Mouse (Mus musculus) R1 (cell line): Measurements from ENCODE around the gene Apln.

Experiments used
- DNase-seq: peaks from one replicate; pipeline ENCODE4 v3.0.0-alpha.2; 2018; ENCODE audit warnings: low read depth, low spot score

Gene Apln

DNA sequence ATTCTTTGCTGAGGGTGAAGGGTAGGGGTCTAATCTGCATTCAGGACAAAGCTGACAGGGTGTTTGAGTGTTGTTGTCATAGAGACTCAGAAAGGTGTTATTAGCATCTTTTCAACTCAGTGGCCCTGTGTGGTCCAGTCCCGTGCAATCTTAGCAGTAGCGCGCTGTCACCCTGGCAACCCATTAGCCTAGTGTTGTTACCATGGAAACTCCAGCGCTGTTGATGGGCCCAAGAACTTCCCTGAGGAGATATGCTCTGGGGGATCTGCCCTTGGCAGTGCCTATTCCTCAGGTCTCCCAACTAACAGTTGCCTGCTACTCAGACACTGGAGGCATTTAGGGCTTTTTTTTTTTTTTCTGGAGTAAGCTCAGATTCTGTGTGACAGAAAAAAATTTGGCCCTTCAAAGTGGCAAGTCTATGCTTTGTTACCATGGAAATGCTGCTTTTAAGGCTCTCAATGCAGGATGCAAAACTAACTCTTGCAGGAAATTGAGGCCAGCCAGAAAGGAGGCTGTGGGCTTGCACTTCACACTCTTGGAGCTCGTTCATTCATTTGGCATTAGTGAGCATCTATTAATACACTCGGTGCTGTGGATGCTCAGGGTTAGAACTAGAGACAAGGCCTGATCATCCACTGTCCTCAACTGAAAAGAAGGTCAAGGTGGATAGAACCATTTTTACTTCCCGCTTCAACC is 17.6 kb downstream of the Apln start:
- DNase-seq = peak; percentile 51

- no peak for DNase-seq
These were observed 23.0 kb downstream of the Apln start for GRCm38 (mm10) chrX:48011656-48012055.

- peak; percentile 15 for DNase-seq
These were observed 28.6 kb downstream of the Apln start for GRCm38 (mm10) chrX:48006062-48006461.

- no peak for DNase-seq
These were observed 29.9 kb downstream of the Apln start for GRCm38 (mm10) chrX:48004786-48005185.

DNA sequence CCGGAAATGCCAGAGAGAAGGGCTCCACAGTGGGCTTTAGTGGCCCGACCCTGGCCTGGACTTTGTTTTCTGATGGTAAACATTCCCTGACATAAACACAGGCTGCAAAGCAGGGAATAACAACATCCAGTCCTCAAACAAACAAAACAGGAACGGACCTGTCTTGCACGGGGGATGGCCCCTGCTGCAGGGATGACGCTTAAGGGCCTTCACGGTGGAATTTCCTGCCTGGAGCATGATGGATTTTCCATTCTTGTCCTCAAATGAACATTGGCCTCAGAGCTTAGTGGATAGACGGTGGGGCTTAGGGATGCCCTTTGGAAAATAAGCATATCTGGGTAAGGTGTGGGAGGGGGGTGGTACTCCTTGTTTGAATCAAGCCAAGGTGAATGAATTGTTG is 33.5 kb downstream of the Apln start:
- DNase-seq = no peak

DNA sequence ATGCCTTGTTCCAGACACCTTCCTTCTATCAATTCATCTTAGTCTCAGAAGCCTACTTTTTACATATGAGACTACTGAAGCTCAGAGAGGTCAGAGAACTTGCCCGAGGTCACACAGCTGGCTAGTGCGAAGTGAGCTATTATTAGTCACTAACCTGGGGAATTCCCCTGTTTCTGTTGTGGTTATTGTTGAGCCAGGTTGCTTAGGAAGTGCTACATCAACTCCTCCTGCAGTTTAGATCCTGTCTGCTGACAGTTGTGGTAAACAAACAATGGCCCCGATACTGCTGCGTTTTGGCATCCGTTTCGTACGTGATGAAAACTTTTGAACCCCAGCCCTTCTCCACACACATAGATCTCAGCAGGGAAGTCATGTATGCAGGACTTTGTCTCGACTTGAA is 36.2 kb downstream of the Apln start:
- DNase-seq = no peak

DNA sequence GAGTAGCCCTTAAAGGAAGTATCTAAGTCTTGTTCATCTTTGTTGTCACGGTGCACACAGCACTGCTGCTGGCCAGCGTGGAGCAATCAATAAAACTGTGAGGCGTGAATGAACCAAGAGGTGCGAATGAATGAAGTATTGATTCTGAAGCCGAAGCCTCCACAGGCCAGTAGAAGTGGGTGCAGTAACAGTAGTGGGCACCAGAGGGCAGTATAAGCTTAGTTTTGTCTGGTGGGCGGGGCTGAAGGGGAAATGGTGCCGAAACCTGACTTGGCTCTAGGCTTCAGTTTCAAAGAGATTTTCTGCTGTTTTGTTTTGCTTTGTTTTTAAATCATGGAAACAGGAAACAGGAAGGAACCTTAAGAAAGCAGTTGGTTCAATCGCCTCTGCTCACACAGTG is 42.0 kb downstream of the Apln start:
- DNase-seq = peak; percentile 44

DNA sequence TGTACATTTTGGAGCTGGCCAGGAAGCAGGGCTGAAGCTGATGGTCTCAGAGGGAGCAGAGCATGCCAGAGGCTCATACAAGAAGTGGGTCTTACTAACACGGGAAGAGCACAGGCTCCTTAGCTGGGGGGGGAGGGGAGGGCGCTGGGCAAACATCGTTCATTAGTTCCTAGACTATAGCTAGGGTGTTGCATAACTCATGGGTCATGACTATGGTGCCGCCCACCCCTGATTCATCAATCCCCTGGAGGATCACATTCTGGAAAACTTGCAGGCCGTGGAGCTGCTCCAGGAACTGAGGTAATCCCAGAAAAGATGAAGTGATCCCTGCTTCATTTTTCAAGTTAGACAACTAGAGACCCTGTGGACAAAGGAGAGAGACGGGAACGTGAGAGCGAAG is 46.6 kb downstream of the Apln start:
- DNase-seq = no peak

DNA sequence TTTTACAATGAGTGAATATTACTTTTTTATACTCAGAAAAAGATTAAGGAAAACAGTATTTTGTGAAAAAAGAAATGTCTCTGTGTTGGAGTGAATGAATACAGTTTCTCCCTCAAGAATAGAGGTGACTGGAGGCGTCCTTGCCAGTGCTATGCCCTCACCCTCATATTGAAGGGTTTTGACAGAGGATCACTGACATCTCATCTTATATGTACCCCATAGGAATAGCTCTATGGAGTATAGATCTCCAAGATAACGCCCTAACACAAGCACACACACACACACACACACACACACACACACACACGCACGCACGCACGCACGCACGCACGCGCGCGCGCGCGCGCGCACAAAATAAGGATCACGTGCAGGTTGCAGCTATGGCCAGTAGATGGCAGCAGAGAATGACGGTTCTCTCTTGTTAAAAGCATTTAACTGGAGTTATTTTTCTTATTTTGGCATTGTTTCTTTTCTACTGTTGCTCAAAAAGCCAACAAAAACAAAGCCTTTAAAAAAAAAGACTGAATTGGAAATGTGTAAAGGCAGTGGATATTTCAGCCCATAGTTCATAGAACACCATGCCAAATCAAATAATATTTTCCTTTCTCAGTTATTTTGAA is 49.5 kb downstream of the Apln start:
- DNase-seq = peak; percentile 27

DNA sequence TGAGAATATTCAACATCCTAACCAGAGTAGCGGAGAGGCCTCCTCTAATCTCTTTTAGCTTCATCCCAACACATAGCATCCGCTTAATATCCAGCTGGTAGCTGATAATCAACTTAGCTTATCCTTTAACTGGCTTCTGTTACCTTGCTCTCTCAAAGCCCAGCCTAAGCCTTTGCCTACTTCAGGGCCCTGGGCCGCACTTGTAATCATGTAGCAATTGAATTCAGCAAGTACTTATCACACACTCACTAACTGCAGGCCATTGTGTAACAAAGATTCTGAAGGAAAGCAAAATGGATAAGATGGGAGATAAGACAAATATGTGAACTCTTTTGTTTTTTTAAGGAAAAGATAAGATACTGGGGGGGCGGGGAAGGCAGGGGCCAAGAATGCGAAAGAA is 57.6 kb downstream of the Apln start:
- no peak for DNase-seq

DNA sequence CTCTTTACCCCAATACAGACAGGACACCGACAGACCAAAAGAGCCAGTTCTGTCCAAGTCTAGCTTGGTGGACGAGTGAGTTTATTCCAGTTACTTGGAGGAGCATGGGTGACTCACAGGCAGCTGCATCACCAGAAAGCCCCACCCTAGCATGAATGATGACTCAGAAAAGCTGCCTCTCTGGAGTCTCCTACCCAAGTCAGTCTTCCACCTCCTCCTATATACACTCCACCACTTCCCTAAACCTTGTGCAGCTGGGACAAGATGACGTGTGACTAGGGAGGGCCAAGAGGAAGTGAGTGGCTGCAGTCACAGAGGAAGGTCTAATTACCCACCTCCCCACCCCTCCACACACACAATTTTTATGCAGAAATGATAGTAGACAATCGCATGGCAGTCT is 58.1 kb downstream of the Apln start:
- no peak for DNase-seq
